Mouse (Mus musculus): ENCODE measurements around the gene Ampd2. TPM values are rescaled to one million over a fixed set of nuclear protein-coding genes. Genes with fewer than 3 reads are reported as not detected.

Ampd2 gene
- total RNA-seq, 2 experiments from 2014 or later = 69.8 to 76.2 TPM

Other genes starting within 250 kb of the Ampd2 start
- gene Eps8l3, start 209.4 kb downstream of the Ampd2 start, total RNA-seq (2021) = not detected
- gene Gstm5, start 190.8 kb downstream of the Ampd2 start, total RNA-seq (2021) = 100 to 1,000 TPM; 281 to 321 TPM
- 100 to 1,000 TPM; 150 to 174 TPM for gene Gstm7, start 154.8 kb downstream of the Ampd2 start, total RNA-seq (2021)
- 10 to 100 TPM; 12.1 to 14.2 TPM for gene Gstm6, start 142.9 kb downstream of the Ampd2 start, total RNA-seq (2021)
- not detected for gene Gstm3, start 117.4 kb downstream of the Ampd2 start, total RNA-seq (2021)
- gene Gstm2, start 100.2 kb downstream of the Ampd2 start, total RNA-seq (2021) = 1 to 10 TPM; 2.6 to 2.8 TPM
- gene Gstm1, start 68.7 kb downstream of the Ampd2 start, total RNA-seq (2021) = 100 to 1,000 TPM; 299 to 321 TPM
- gene Gstm4, start 41.8 kb downstream of the Ampd2 start, total RNA-seq (2021) = 10 to 100 TPM; 12.0 to 12.1 TPM
- gene Gnat2, start 6.1 kb upstream of the Ampd2 start, total RNA-seq (2021) = not detected
- 10 to 100 TPM; 31.6 to 31.9 TPM for gene Gnai3, start 59.5 kb upstream of the Ampd2 start, total RNA-seq (2021)
- gene Gpr61, start 68.2 kb upstream of the Ampd2 start, total RNA-seq (2021) = 10 to 100 TPM; 15.2 to 18.6 TPM
- 10 to 100 TPM; 66.8 to 67.7 TPM for gene Amigo1, start 99.7 kb upstream of the Ampd2 start, total RNA-seq (2021)
- 10 to 100 TPM; 14.3 to 17.1 TPM for gene Cyb561d1, start 114.6 kb upstream of the Ampd2 start, total RNA-seq (2021)
- 10 to 100 TPM; 19.5 to 31.1 TPM for gene Atxn7l2, start 124.3 kb upstream of the Ampd2 start, total RNA-seq (2021)
- gene Sypl2, start 140.0 kb upstream of the Ampd2 start, total RNA-seq (2021) = 1 to 10 TPM; 2.9 to 3.6 TPM
- 10 to 100 TPM; 67.7 to 79.0 TPM for gene Psma5, start 170.3 kb upstream of the Ampd2 start, total RNA-seq (2021)
- gene Sort1, start 197.4 kb upstream of the Ampd2 start, total RNA-seq (2021) = 100 to 1,000 TPM; 349 to 354 TPM